Mouse (Mus musculus) embryonic facial prominence, embryonic 12.5 days (tissue): ENCODE data around the gene Col9a2. TPM values are rescaled to one million over a fixed set of nuclear protein-coding genes. Genes with fewer than 3 reads are reported as not detected.

Experiments used
- ATAC-seq: fragments of 200-750 bp; cut with Nextera tagmentation; 2 replicates; pipeline ENCODE4 v1.8.0; 2017; ENCODE audit not compliant: insufficient number of reproducible peaks, insufficient read depth, low FRiP score, low TSS enrichment
- H3K27ac ChIP-seq: fragments of 300-500 bp; sonication (generic); 2 replicates; pipeline ENCODE4 v1.5.1; 2016; ENCODE audit warnings: mild to moderate bottlenecking
- H3K27me3 ChIP-seq: fragments of 300-500 bp; sonication (generic); 2 replicates; pipeline ENCODE4 v1.6.1; 2016; ENCODE audit warnings: mild to moderate bottlenecking, moderate library complexity
- H3K36me3 ChIP-seq: fragments of 300-500 bp; sonication (generic); 2 replicates; pipeline ENCODE4 v1.6.1; 2016; ENCODE audit warnings: mild to moderate bottlenecking
- H3K4me1 ChIP-seq: fragments of 300-500 bp; sonication (generic); 2 replicates; pipeline ENCODE4 v1.6.1; 2016
- H3K4me2 ChIP-seq: fragments of 300-500 bp; sonication (generic); replicated peaks from 2 replicates; pipeline ENCODE4 v1.6.1; 2016; ENCODE audit warnings: mild to moderate bottlenecking, moderate library complexity
- H3K4me3 ChIP-seq: fragments of 300-500 bp; sonication (generic); 2 replicates; pipeline ENCODE4 v1.5.1; 2016; ENCODE audit warnings: mild to moderate bottlenecking
- H3K9ac ChIP-seq: fragments of 300-500 bp; sonication (generic); 2 replicates; pipeline ENCODE4 v1.6.1; 2016; ENCODE audit warnings: mild to moderate bottlenecking, moderate library complexity
- H3K9me3 ChIP-seq: fragments of 300-500 bp; sonication (generic); 2 replicates; pipeline ENCODE4 v1.6.1; 2016; ENCODE audit warnings: mild to moderate bottlenecking, moderate library complexity
- WGBS: fragments of 180-500 bp; shearing (Covaris S2); methylation state at CpG from one replicate; pipeline ENCODE4 v1.1.7; 2016; 5-methylcytosine and 5-hydroxymethylcytosine counted together
- polyA plus RNA-seq: library from polyadenylated mRNA; unstranded; fragments of >200 nt; fragmentation: Nextera tagmentation; extraction: Ambion mirVana; gene quantifications from 2 replicates; pipeline ENCODE4 v1.2.1, GENCODE M21; 2016

The Col9a2 gene
- polyA plus RNA-seq, 1 experiment from 2014 or later: 61.6 TPM

GRCm38 (mm10) chr4:121097650-121098378, 58.6 kb downstream of the Col9a2 start, which contains the start of gene Zmpste24:
TSS of gene Zmpste24 (minus strand) at chr4:121098241.
- Histone ChIP-seq H3K36me3 (peaks cover 25% of the 10 kb centered on the region), H3K27ac (peak within 1 kb of the TSS; percentile 9; the same call in 1 of the 2 replicates)
- under 1% methylated on average over 39 of the region's 39 CpGs for WGBS

DNA sequence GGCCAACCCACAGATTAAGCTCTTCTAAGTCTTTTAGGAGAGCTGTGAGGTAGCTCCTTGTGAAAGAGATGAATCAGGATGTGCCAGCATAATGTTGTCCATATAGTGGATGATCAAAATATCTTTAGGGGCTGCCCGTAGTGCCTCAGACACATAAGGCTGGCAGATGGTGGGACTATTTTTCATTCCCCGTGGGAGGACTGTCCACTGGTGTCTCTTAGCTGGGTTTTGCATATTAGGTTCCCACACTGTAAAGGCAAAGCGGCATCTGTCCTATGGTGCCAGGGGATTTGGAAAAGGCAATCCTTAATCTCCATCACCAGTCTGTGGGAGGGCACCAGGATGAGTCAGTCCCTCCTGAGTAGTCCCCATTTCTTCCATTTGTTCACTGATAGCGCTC, 64.1 kb downstream of the Col9a2 start:
- no peak overlapping the region for H3K4me3 ChIP-seq
- H3K9me3 ChIP-seq: no peaks in the 10 kb centered on the region
- H3K36me3 ChIP-seq: no peaks in the 10 kb centered on the region
- no peak for ATAC-seq
- no peaks in the 10 kb centered on the region for H3K4me1 ChIP-seq
- no peak overlapping the region for H3K27ac ChIP-seq
- no peak overlapping the region for H3K9ac ChIP-seq
- no peak overlapping the region for H3K4me2 ChIP-seq
- no peaks in the 10 kb centered on the region for H3K27me3 ChIP-seq
- 79% methylated on average over 4 of the region's 4 CpGs for WGBS

More at GRCm38 (mm10) chr4:121097650-121098378, 58.6 kb downstream of the Col9a2 start, which contains the start of gene Zmpste24:
- Histone ChIP-seq H3K4me1 (peaks cover 5% of the 10 kb centered on the region), H3K4me3 (peak within 1 kb of the TSS; percentile 75), H3K27me3 (no peaks in the 10 kb centered on the region), H3K9me3 (no peaks in the 10 kb centered on the region), H3K9ac (peak within 1 kb of the TSS; percentile 69), H3K4me2 (peak within 1 kb of the TSS; percentile 76)
- peak; percentile 75 for ATAC-seq

Other genes with a start within 250 kb of the Col9a2 start
- 106 and 117 TPM in 2 replicates for gene Nfyc, start 207.8 kb upstream of the Col9a2 start, polyA plus RNA-seq
- gene Rims3, start 184.6 kb upstream of the Col9a2 start, polyA plus RNA-seq: 3.8 and 4.2 TPM in 2 replicates
- 31.1 and 33.1 TPM in 2 replicates for gene Exo5, start 114.4 kb upstream of the Col9a2 start, polyA plus RNA-seq
- gene Zfp69, start 87.7 kb upstream of the Col9a2 start, polyA plus RNA-seq: 11.2 and 11.8 TPM in 2 replicates
- gene Smap2, start 22.1 kb upstream of the Col9a2 start, polyA plus RNA-seq: 19.3 and 22.6 TPM in 2 replicates
- 23.0 and 25.2 TPM in 2 replicates for gene Zmpste24, start 58.9 kb downstream of the Col9a2 start, polyA plus RNA-seq
- gene Tmco2, start 69.8 kb downstream of the Col9a2 start, polyA plus RNA-seq: not detected in 2 replicates
- gene Rlf, start 175.7 kb downstream of the Col9a2 start, polyA plus RNA-seq: 35.2 and 35.6 TPM in 2 replicates